In the genomic region with DNA sequence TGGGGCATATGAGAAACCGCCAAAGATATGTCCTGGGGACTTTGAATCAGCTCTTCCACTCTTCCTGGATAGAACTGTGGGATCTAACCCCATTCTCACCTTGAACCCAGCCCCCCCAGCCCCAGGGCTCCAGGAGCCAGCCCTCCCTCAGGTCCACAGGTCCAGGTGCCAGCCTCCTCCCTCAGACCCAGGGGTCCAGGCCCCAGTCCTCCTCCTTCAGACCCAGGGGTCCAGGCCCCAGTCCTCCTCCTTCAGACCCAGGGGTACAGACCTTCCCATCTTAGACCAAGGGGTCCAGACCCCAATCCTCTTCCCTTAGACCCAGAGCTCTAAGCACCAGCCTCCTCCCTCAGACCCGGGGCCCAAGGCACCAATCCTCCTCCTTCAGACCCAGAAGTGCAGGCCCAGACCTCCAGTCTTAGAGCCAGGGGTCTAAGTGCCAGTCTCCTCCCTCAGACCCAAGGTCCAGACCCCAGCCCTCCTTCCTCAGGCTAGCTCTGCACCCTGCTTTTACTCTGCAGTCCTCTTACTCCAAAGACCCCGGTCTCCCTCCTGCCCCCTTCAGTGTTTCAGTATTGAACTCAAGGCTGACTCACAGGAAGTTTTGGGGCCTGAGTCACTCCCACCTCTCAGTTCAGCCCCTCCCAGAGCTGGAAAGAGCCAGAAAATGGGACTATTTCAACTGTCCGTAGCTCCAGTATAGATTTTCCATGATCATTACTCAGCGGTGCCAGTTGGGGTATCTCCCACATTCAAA, we compare ENCODE assay signal across 10 mouse cellular contexts. TPM values are rescaled to one million over a fixed set of nuclear protein-coding genes. Genes with fewer than 3 reads are reported as not detected.
DNase-seq lines count a peak whose midpoint lies in the region; ATAC-seq and TF ChIP-seq lines count a peak whose summit lies in the region.
"Had no signal": no experiment of that assay in that cellular context is flagged by ENCODE, and none has a peak within 500 bp of the region (broad histone marks: within the 10 kb centered on the region; RNA-seq: fewer than 3 reads in every experiment).

No protein-coding gene starts in this region.

- H3K36me3 ChIP-seq in intestine, embryonic 15.5 days = no peaks in the 10 kb centered on the region
- no peaks in the 10 kb centered on the region for H3K36me3 ChIP-seq in intestine, postnatal 0 days (ENCODE audit: control insufficient read depth, insufficient read depth)
- no peaks in the 10 kb centered on the region for H3K36me3 ChIP-seq in hindbrain, postnatal 0 days (ENCODE audit: insufficient read depth, low read length)
- H3K36me3 ChIP-seq in midbrain, embryonic 14.5 days (ENCODE audit: control insufficient read depth, insufficient read depth, low read length) = no peaks in the 10 kb centered on the region
- H3K36me3 ChIP-seq: G1E had no signal

- ATAC-seq in intestine, embryonic 15.5 days = peak; percentile 15; the same call in 1 of the 2 replicates
- no peak for ATAC-seq in intestine, postnatal 0 days
- peak; percentile 5 for ATAC-seq in hindbrain, postnatal 0 days
- peak; percentile 38; the same call in 1 of the 2 replicates for ATAC-seq in midbrain, embryonic 14.5 days (ENCODE audit: low FRiP score, low TSS enrichment)

- no peak overlapping the region for H3K4me3 ChIP-seq in intestine, embryonic 15.5 days (replicated peaks)
- no peak overlapping the region for H3K4me3 ChIP-seq in intestine, postnatal 0 days (ENCODE audit: low read depth, low read length)
- no peak overlapping the region for H3K4me3 ChIP-seq in bone marrow macrophage, adult 2 months (ENCODE audit: insufficient read depth, low read length)
- no peak overlapping the region for H3K4me3 ChIP-seq in hindbrain, postnatal 0 days (ENCODE audit: low read length)
- no peak overlapping the region for H3K4me3 ChIP-seq in midbrain, embryonic 14.5 days (replicated peaks; ENCODE audit: low read depth, low read length)

- H3K27me3 ChIP-seq in intestine, embryonic 15.5 days (replicated peaks) = no peaks in the 10 kb centered on the region
- H3K27me3 ChIP-seq in intestine, postnatal 0 days (replicated peaks; ENCODE audit: control insufficient read depth, insufficient read depth, low read length) = 0 out of 2 replicates have a peak, but pooled peaks cover 7% of the 10 kb centered on the region
- H3K27me3 ChIP-seq in hindbrain, postnatal 0 days (ENCODE audit: insufficient read depth, low read length) = no peaks in the 10 kb centered on the region
- no peaks in the 10 kb centered on the region for H3K27me3 ChIP-seq in midbrain, embryonic 14.5 days (ENCODE audit: control insufficient read depth, insufficient read depth, low read length)

- H3K4me2 ChIP-seq in intestine, embryonic 15.5 days (replicated peaks) = no peak overlapping the region
- no peak overlapping the region for H3K4me2 ChIP-seq in intestine, postnatal 0 days (replicated peaks; ENCODE audit: low read depth)
- no peak overlapping the region for H3K4me2 ChIP-seq in hindbrain, postnatal 0 days (ENCODE audit: low read depth, low read length)
- no peak overlapping the region for H3K4me2 ChIP-seq in midbrain, embryonic 14.5 days (ENCODE audit: low read length)

- H3K9ac ChIP-seq in intestine, embryonic 15.5 days = no peak overlapping the region
- H3K9ac ChIP-seq in intestine, postnatal 0 days (ENCODE audit: low read depth, low read length) = no peak overlapping the region
- H3K9ac ChIP-seq in hindbrain, postnatal 0 days (replicated peaks; ENCODE audit: low read length) = peak overlapping the region; percentile 24; the same call in 1 of the 2 replicates
- 0 out of 2 replicates have a peak overlapping the region, but pooled peaks have one; percentile 12 for H3K9ac ChIP-seq in midbrain, embryonic 14.5 days (replicated peaks; ENCODE audit: low read length)

- TF ChIP-seq CTCF in intestine, postnatal 0 days (IDR thresholded peaks at IDR 0.05; ENCODE audit: low read depth) = no peak
- no peak for TF ChIP-seq CTCF in bone marrow macrophage, adult 2 months (IDR thresholded peaks at IDR 0.05; ENCODE audit: low read depth, low read length)
- TF ChIP-seq CTCF in hindbrain, postnatal 0 days (IDR thresholded peaks at IDR 0.05; ENCODE audit: low read depth) = no peak

- no peak for TF ChIP-seq POLR2A in bone marrow macrophage, adult 2 months (IDR thresholded peaks at IDR 0.05; ENCODE audit: borderline replicate concordance, low read depth, low read length)

- WGBS in intestine, embryonic 15.5 days = 66% methylated on average over 5 of the region's 5 CpGs
- 67% methylated on average over 5 of the region's 5 CpGs for WGBS in intestine, postnatal 0 days
- WGBS in hindbrain, postnatal 0 days = 77% methylated on average over 5 of the region's 5 CpGs
- 81% methylated on average over 5 of the region's 5 CpGs for WGBS in midbrain, embryonic 14.5 days

- no peak overlapping the region for H3K27ac ChIP-seq in intestine, embryonic 15.5 days
- H3K27ac ChIP-seq in intestine, postnatal 0 days (ENCODE audit: low read depth, low read length) = no peak overlapping the region
- H3K27ac ChIP-seq in bone marrow macrophage, adult 2 months (ENCODE audit: insufficient read depth, low read depth, low read length) = peak overlapping the region; percentile 37
- no peak overlapping the region for H3K27ac ChIP-seq in hindbrain, postnatal 0 days
- H3K27ac ChIP-seq in midbrain, embryonic 14.5 days (replicated peaks; ENCODE audit: low read depth, low read length) = no peak overlapping the region

- no peaks in the 10 kb centered on the region for H3K9me3 ChIP-seq in intestine, embryonic 15.5 days
- H3K9me3 ChIP-seq in intestine, postnatal 0 days (ENCODE audit: control insufficient read depth) = no peaks in the 10 kb centered on the region
- no peaks in the 10 kb centered on the region for H3K9me3 ChIP-seq in hindbrain, postnatal 0 days (ENCODE audit: low read length)
- no peaks in the 10 kb centered on the region for H3K9me3 ChIP-seq in midbrain, embryonic 14.5 days (ENCODE audit: control insufficient read depth, low read length)
- H3K9me3 ChIP-seq: G1E had no signal

- no peak for DNase-seq in hindbrain, postnatal 0 days (ENCODE audit: low spot score)
- no peak for DNase-seq in midbrain, embryonic 14.5 days
- DNase-seq in layer of hippocampus, adult 18-20 months (ENCODE audit: low spot score in 2 of 2) = no peak
- no peak for DNase-seq in cerebellum, adult 11 months
- no peak for DNase-seq in heart, postnatal 4 days

- no peaks in the 10 kb centered on the region for H3K4me1 ChIP-seq in intestine, embryonic 15.5 days (replicated peaks)
- H3K4me1 ChIP-seq in intestine, postnatal 0 days (replicated peaks; ENCODE audit: control insufficient read depth, insufficient read depth, low read length) = no peaks in the 10 kb centered on the region
- H3K4me1 ChIP-seq in bone marrow macrophage, adult 2 months (ENCODE audit: control insufficient read depth, insufficient read depth, low read length) = peaks cover 26% of the 10 kb centered on the region
- H3K4me1 ChIP-seq in hindbrain, postnatal 0 days (ENCODE audit: insufficient read depth, low read length) = peaks cover 3% of the 10 kb centered on the region; the same call in 1 of the 2 replicates
- no peaks in the 10 kb centered on the region for H3K4me1 ChIP-seq in midbrain, embryonic 14.5 days (ENCODE audit: control insufficient read depth, insufficient read depth, low read length)

RNA-seq across cellular contexts. Expression of a gene that starts 4.6 kb away (rescaled TPM):
- 2.7 and 3.4 TPM in 2 replicates for polyA plus RNA-seq in intestine, embryonic 15.5 days (2015; fragmentation: Nextera tagmentation; extraction: Ambion mirVana)
- polyA plus RNA-seq in intestine, postnatal 0 days (2015; fragmentation: Nextera tagmentation; extraction: Ambion mirVana) = 3.2 and 3.7 TPM in 2 replicates
- polyA plus RNA-seq in bone marrow macrophage, adult 2 months (2012; ENCODE audit: insufficient read depth, insufficient read length, missing spikeins) = 50.1 and 51.4 TPM in 2 replicates
- 1.1 and 3.9 TPM in 2 replicates for total RNA-seq in hindbrain, postnatal 0 days (2014; rRNA removed)
- 1.2 and 1.9 TPM in 2 replicates for polyA plus RNA-seq in hindbrain, postnatal 0 days (2015; fragmentation: Nextera tagmentation; extraction: Ambion mirVana)
- polyA plus RNA-seq in midbrain, embryonic 14.5 days (2014; fragmentation: Nextera tagmentation; extraction: Ambion mirVana) = 0.43 and 0.45 TPM in 2 replicates
- total RNA-seq in layer of hippocampus, adult 18-20 months (2021) = under 1 TPM; 0.36 to 0.72 TPM
- 1 to 10 TPM; 1.0 TPM for total RNA-seq in heart, postnatal 4 days (2021)

RNA-seq across cellular contexts. Expression of a gene that starts 16.4 kb away (rescaled TPM):
- polyA plus RNA-seq in intestine, embryonic 15.5 days (2015; fragmentation: Nextera tagmentation; extraction: Ambion mirVana) = not detected in 2 replicates
- polyA plus RNA-seq in intestine, postnatal 0 days (2015; fragmentation: Nextera tagmentation; extraction: Ambion mirVana) = not detected in 2 replicates
- polyA plus RNA-seq in bone marrow macrophage, adult 2 months (2012; ENCODE audit: insufficient read depth, insufficient read length, missing spikeins) = not detected in 2 replicates
- total RNA-seq in hindbrain, postnatal 0 days (2014; rRNA removed) = not detected in 2 replicates
- 0.13 TPM in 1 of 2 replicates, not detected in the other for polyA plus RNA-seq in hindbrain, postnatal 0 days (2015; fragmentation: Nextera tagmentation; extraction: Ambion mirVana)
- not detected in 2 replicates for polyA plus RNA-seq in midbrain, embryonic 14.5 days (2014; fragmentation: Nextera tagmentation; extraction: Ambion mirVana)
- not detected for total RNA-seq in layer of hippocampus, adult 18-20 months (2021)
- total RNA-seq in heart, postnatal 4 days (2021) = not detected
- total RNA-seq: G1E had no signal
- polyA plus RNA-seq: G1E; heart, embryonic 16.5 days had no signal

RNA-seq across cellular contexts. Expression of a gene that starts 31.7 kb away (rescaled TPM):
- polyA plus RNA-seq in intestine, embryonic 15.5 days (2015; fragmentation: Nextera tagmentation; extraction: Ambion mirVana) = 0.18 and 0.27 TPM in 2 replicates
- 0.18 TPM in 1 of 2 replicates, not detected in the other for polyA plus RNA-seq in intestine, postnatal 0 days (2015; fragmentation: Nextera tagmentation; extraction: Ambion mirVana)
- polyA plus RNA-seq in bone marrow macrophage, adult 2 months (2012; ENCODE audit: insufficient read depth, insufficient read length, missing spikeins) = not detected in 2 replicates
- not detected in 2 replicates for total RNA-seq in hindbrain, postnatal 0 days (2014; rRNA removed)
- 0.46 TPM in 1 of 2 replicates, not detected in the other for polyA plus RNA-seq in hindbrain, postnatal 0 days (2015; fragmentation: Nextera tagmentation; extraction: Ambion mirVana)
- polyA plus RNA-seq in midbrain, embryonic 14.5 days (2014; fragmentation: Nextera tagmentation; extraction: Ambion mirVana) = not detected in 2 replicates
- total RNA-seq in layer of hippocampus, adult 18-20 months (2021) = not detected
- total RNA-seq in heart, postnatal 4 days (2021) = under 1 TPM; 0.32 to 0.33 TPM
- total RNA-seq: G1E had no signal
- polyA plus RNA-seq: G1E had no signal

RNA-seq across cellular contexts. Expression of a gene that starts 34.0 kb away (rescaled TPM):
- polyA plus RNA-seq in intestine, embryonic 15.5 days (2015; fragmentation: Nextera tagmentation; extraction: Ambion mirVana) = 19.6 and 21.8 TPM in 2 replicates
- polyA plus RNA-seq in intestine, postnatal 0 days (2015; fragmentation: Nextera tagmentation; extraction: Ambion mirVana) = 14.0 and 15.1 TPM in 2 replicates
- polyA plus RNA-seq in bone marrow macrophage, adult 2 months (2012; ENCODE audit: insufficient read depth, insufficient read length, missing spikeins) = 35.8 and 36.5 TPM in 2 replicates
- total RNA-seq in hindbrain, postnatal 0 days (2014; rRNA removed) = 34.5 and 52.3 TPM in 2 replicates
- polyA plus RNA-seq in hindbrain, postnatal 0 days (2015; fragmentation: Nextera tagmentation; extraction: Ambion mirVana) = 27.4 and 29.7 TPM in 2 replicates
- 32.9 and 33.3 TPM in 2 replicates for polyA plus RNA-seq in midbrain, embryonic 14.5 days (2014; fragmentation: Nextera tagmentation; extraction: Ambion mirVana)
- total RNA-seq in layer of hippocampus, adult 18-20 months (2021) = 10 to 100 TPM; 33.2 to 34.8 TPM
- total RNA-seq in heart, postnatal 4 days (2021) = 10 to 100 TPM; 15.0 to 15.5 TPM

RNA-seq across cellular contexts. Expression of a gene that starts 49.0 kb away (rescaled TPM):
- polyA plus RNA-seq in intestine, embryonic 15.5 days (2015; fragmentation: Nextera tagmentation; extraction: Ambion mirVana) = 6.0 and 7.5 TPM in 2 replicates
- 3.1 and 3.2 TPM in 2 replicates for polyA plus RNA-seq in intestine, postnatal 0 days (2015; fragmentation: Nextera tagmentation; extraction: Ambion mirVana)
- 3.5 and 5.3 TPM in 2 replicates for polyA plus RNA-seq in bone marrow macrophage, adult 2 months (2012; ENCODE audit: insufficient read depth, insufficient read length, missing spikeins)
- 9.6 and 12.0 TPM in 2 replicates for total RNA-seq in hindbrain, postnatal 0 days (2014; rRNA removed)
- polyA plus RNA-seq in hindbrain, postnatal 0 days (2015; fragmentation: Nextera tagmentation; extraction: Ambion mirVana) = 17.3 and 21.6 TPM in 2 replicates
- 18.9 and 19.2 TPM in 2 replicates for polyA plus RNA-seq in midbrain, embryonic 14.5 days (2014; fragmentation: Nextera tagmentation; extraction: Ambion mirVana)
- total RNA-seq in layer of hippocampus, adult 18-20 months (2021) = 10 to 100 TPM; 12.1 to 12.7 TPM
- total RNA-seq in heart, postnatal 4 days (2021) = 1 to 10 TPM; 1.0 to 1.8 TPM

Comparison
In these comparisons a context has a peak if more than half of its experiments do, and no peak if none do; other contexts are left out.
1. H3K9ac ChIP-seq: peak in hindbrain, postnatal 0 days (single experiment) and midbrain, embryonic 14.5 days (single experiment); none in intestine, embryonic 15.5 days (single experiment) and intestine, postnatal 0 days (single experiment).
2. RNA of a gene that starts 4.6 kb away (polyA plus RNA-seq): 50.1 to 51.4 TPM in bone marrow macrophage, adult 2 months; 3.2 to 3.7 TPM in intestine, postnatal 0 days, 2.7 to 3.4 TPM in intestine, embryonic 15.5 days, 1.2 to 1.9 TPM in hindbrain, postnatal 0 days and 0.43 to 0.45 TPM in midbrain, embryonic 14.5 days; every median in the first group is over 10 times any median in the second.